Comparison of ENCODE assay signal across 8 mouse cellular contexts in genomic region chr6:29693953-29694352, GRCm38 (mm10). TPM values are rescaled to one million over a fixed set of nuclear protein-coding genes. Genes with fewer than 3 reads are reported as not detected.
DNase-seq lines count a peak whose midpoint lies in the region; ATAC-seq lines count a peak whose summit lies in the region.

TSS of gene Tspan33 (plus strand) at chr6:29694222.

- peak within 1 kb of the TSS; percentile 85 for H3K27ac ChIP-seq in embryonic facial prominence, embryonic 10.5 days (replicated peaks)
- no peak within 1 kb of the TSS for H3K27ac ChIP-seq in midbrain, embryonic 11.5 days (ENCODE audit: low read depth, low read length)

- H3K4me1 ChIP-seq in embryonic facial prominence, embryonic 10.5 days, result peaks cover 14% of the 10 kb centered on the region
- peaks cover 10% of the 10 kb centered on the region for H3K4me1 ChIP-seq in midbrain, embryonic 11.5 days (ENCODE audit: control insufficient read depth, insufficient read depth, low read length)

- peak; percentile 92 for ATAC-seq in granulocyte monocyte progenitor cell, adult 5-6 weeks (replicated peaks; ENCODE audit: poor library complexity, severe bottlenecking)
- ATAC-seq in midbrain, embryonic 11.5 days (ENCODE audit: low FRiP score), result peak; percentile 98

- peak within 1 kb of the TSS; percentile 86 for H3K9ac ChIP-seq in midbrain, embryonic 11.5 days (ENCODE audit: low read length)

- peak; percentile 97 for DNase-seq in adrenal gland, postnatal 14 days
- DNase-seq in embryonic facial prominence, embryonic 10.5 days (ENCODE audit: low spot score), result peak; percentile 95
- peak; percentile 96 for DNase-seq in kidney, adult 11 months
- peak; percentile 95 for DNase-seq in left cerebral cortex, postnatal 4 days
- peak; percentile 95 for DNase-seq in midbrain, embryonic 11.5 days (ENCODE audit: low spot score, missing footprints)
- DNase-seq in right cerebral cortex, postnatal 4 days, result peak; percentile 88
- peak; percentile 92 for DNase-seq in yolk sac, embryonic 10.5 days (ENCODE audit: low spot score)

- peak within 1 kb of the TSS; percentile 97 for H3K4me2 ChIP-seq in midbrain, embryonic 11.5 days

- under 1% methylated on average over 41 of the region's 41 CpGs for WGBS in embryonic facial prominence, embryonic 10.5 days
- under 1% methylated on average over 39 of the region's 41 CpGs for WGBS in midbrain, embryonic 11.5 days

- intact Hi-C loops in left cerebral cortex, postnatal 4 days (cut with DNase I), result no loop called here

- peaks cover 65% of the 10 kb centered on the region for H3K27me3 ChIP-seq in embryonic facial prominence, embryonic 10.5 days (replicated peaks; ENCODE audit: low read depth, poor library complexity, severe bottlenecking)
- H3K27me3 ChIP-seq in midbrain, embryonic 11.5 days (ENCODE audit: control insufficient read depth, insufficient read depth, low read length), result no peaks in the 10 kb centered on the region; the same call in 1 of the 2 replicates

- H3K36me3 ChIP-seq in embryonic facial prominence, embryonic 10.5 days (replicated peaks), result no peaks in the 10 kb centered on the region
- no peaks in the 10 kb centered on the region for H3K36me3 ChIP-seq in midbrain, embryonic 11.5 days (ENCODE audit: control insufficient read depth, insufficient read depth, low read length)

- peak within 1 kb of the TSS; percentile 81 for H3K4me3 ChIP-seq in embryonic facial prominence, embryonic 10.5 days
- H3K4me3 ChIP-seq in midbrain, embryonic 11.5 days (ENCODE audit: low read depth, low read length), result peak within 1 kb of the TSS; percentile 88

- no peaks in the 10 kb centered on the region for H3K9me3 ChIP-seq in embryonic facial prominence, embryonic 10.5 days
- no peaks in the 10 kb centered on the region for H3K9me3 ChIP-seq in midbrain, embryonic 11.5 days (ENCODE audit: control insufficient read depth, low read length)

RNA-seq across cellular contexts. Expression of gene Tspan33, which starts in this region (rescaled TPM):
- total RNA-seq in adrenal gland, postnatal 14 days (2021), result 3.8 and 8.0 TPM in 2 replicates
- 6.0 and 7.4 TPM in 2 replicates for polyA plus RNA-seq in embryonic facial prominence, embryonic 10.5 days (2016; fragmentation: Nextera tagmentation; extraction: Ambion mirVana)
- 0.24 and 0.98 TPM in 2 replicates for total RNA-seq in granulocyte monocyte progenitor cell, adult 5-6 weeks (2014; fragmentation: Nextera tagmentation)
- 1.5 TPM in 1 of 2 replicates, not detected in the other for total RNA-seq in granulocyte monocyte progenitor cell, adult 5-6 weeks (2017)
- total RNA-seq in left cerebral cortex, postnatal 4 days (2021), result 1 to 10 TPM; 7.0 to 8.8 TPM
- 4.9 and 6.8 TPM in 2 replicates for polyA plus RNA-seq in midbrain, embryonic 11.5 days (2014; fragmentation: Nextera tagmentation; extraction: Ambion mirVana)
